Mouse (Mus musculus) CH12.LX (cell line): ENCODE measurements at regions not wholly inside any gene's neighbourhood (a gene's known extent, or its start where the extent isn't known, plus 50 kb on each side); places are given as distances from the start of the nearest gene placed in this dataset.

Experiments
- DNase-seq: peaks from one replicate; pipeline ENCODE4 v3.0.0-alpha.2; 2013; ENCODE audit errors: extremely low read depth
- H3K27ac ChIP-seq: 2 replicates; pipeline ENCODE4 v1.5.1; 2012; ENCODE audit warnings: low read depth, mild to moderate bottlenecking, control low read depth, moderate library complexity; ENCODE audit not compliant: insufficient read depth
- H3K27me3 ChIP-seq: replicated peaks from 2 replicates; pipeline ENCODE3; 2012; ENCODE audit warnings: inconsistent platforms
- H3K36me3 ChIP-seq, 2 experiments: replicated peaks in 1 of 2; 2 replicates each; pipeline versions ENCODE3 to v1.6.1; 2012; ENCODE audit warnings: inconsistent platforms in 1 of 2, low read length in 1 of 2, mild to moderate bottlenecking in 1 of 2, mixed read lengths in 1 of 2, moderate library complexity in 1 of 2; ENCODE audit not compliant: control insufficient read depth in 1 of 2, insufficient read depth in 1 of 2
- H3K4me1 ChIP-seq, 2 experiments: 2 replicates each; pipeline ENCODE4 v1.6.1; 2012; ENCODE audit warnings: inconsistent platforms in 1 of 2, moderate library complexity in 1 of 2; ENCODE audit not compliant: insufficient read depth in 2 of 2, control insufficient read depth in 1 of 2
- H3K4me2 ChIP-seq: 2 replicates; pipeline ENCODE4 v1.6.1; 2012; ENCODE audit warnings: low read depth, mild to moderate bottlenecking, control low read depth; ENCODE audit not compliant: poor library complexity, insufficient read depth, severe bottlenecking
- H3K4me3 ChIP-seq, 3 experiments: fragments of 150-350 bp in 1 of 3; sonication (generic) in 1 of 3; replicated peaks in 1 of 3; 2 replicates each; pipeline versions ENCODE3 to v1.5.1; 2011 to 2012; ENCODE audit warnings: low read depth in 2 of 3, low read length in 2 of 3, mild to moderate bottlenecking in 2 of 3, moderate library complexity in 2 of 3, control low read depth in 1 of 3, improper control_type of control experiment in 1 of 3, inconsistent platforms in 1 of 3, mixed read lengths in 1 of 3; ENCODE audit not compliant: poor library complexity in 1 of 3
- H3K79me2 ChIP-seq: replicated peaks from 2 replicates; pipeline ENCODE4 v1.6.1; 2012; ENCODE audit warnings: mild to moderate bottlenecking, moderate library complexity; ENCODE audit not compliant: control insufficient read depth, poor library complexity, insufficient read depth, severe bottlenecking; ENCODE audit errors: extremely low read depth
- H3K9ac ChIP-seq: 2 replicates; pipeline ENCODE4 v1.6.1; 2012; ENCODE audit warnings: low read depth, mild to moderate bottlenecking, control low read depth, moderate library complexity; ENCODE audit not compliant: insufficient read depth
- H3K9me3 ChIP-seq: replicated peaks from 2 replicates; pipeline ENCODE3; 2012; ENCODE audit warnings: low read length, inconsistent platforms, mixed read lengths
- BHLHE40 ChIP-seq: IDR thresholded peaks from 2 replicates; pipeline ENCODE4 v1.6.1; 2011; ENCODE audit warnings: mild to moderate bottlenecking, low read depth, low read length, improper control_type of control experiment
- CHD2 ChIP-seq: IDR thresholded peaks from 2 replicates; pipeline ENCODE4 v1.6.1; 2011; ENCODE audit warnings: low read length, improper control_type of control experiment
- CTCF ChIP-seq, 2 experiments: IDR thresholded peaks in 1 of 2; conservative IDR thresholded peaks in 1 of 2; 2 replicates each; pipeline ENCODE4 v1.5.1; 2011 to 2012; ENCODE audit warnings: low read depth in 2 of 2, low read length in 2 of 2, improper control_type of control experiment in 1 of 2, inconsistent platforms in 1 of 2, mild to moderate bottlenecking in 1 of 2, moderate library complexity in 1 of 2
- EP300 ChIP-seq: IDR thresholded peaks from 2 replicates; pipeline ENCODE4 v1.6.1; 2011; ENCODE audit warnings: low read length, improper control_type of control experiment
- ETS1 ChIP-seq: conservative IDR thresholded peaks from 2 replicates; pipeline ENCODE4 v1.6.1; 2012; ENCODE audit warnings: low read depth, mild to moderate bottlenecking, inconsistent platforms, low read length, improper control_type of control experiment, moderate library complexity
- IRF4 ChIP-seq: IDR thresholded peaks from 2 replicates; pipeline ENCODE4 v1.6.1; 2014; ENCODE audit warnings: low read depth, mild to moderate bottlenecking, inconsistent platforms, low read length, improper control_type of control experiment
- JUN ChIP-seq: IDR thresholded peaks from 2 replicates; pipeline ENCODE4 v1.6.1; 2011; ENCODE audit warnings: low read depth, mild to moderate bottlenecking, low read length, improper control_type of control experiment, moderate library complexity; ENCODE audit not compliant: insufficient read depth
- JUND ChIP-seq: conservative IDR thresholded peaks from 2 replicates; pipeline ENCODE4 v1.6.1; 2011; ENCODE audit warnings: low read depth, low read length, improper control_type of control experiment
- KAT2A ChIP-seq: IDR thresholded peaks from 2 replicates; pipeline ENCODE4 v1.6.1; 2012; ENCODE audit warnings: low read length, improper control_type of control experiment, inconsistent platforms; ENCODE audit not compliant: insufficient replicate concordance
- MAX ChIP-seq: IDR thresholded peaks from 2 replicates; pipeline ENCODE4 v1.6.1; 2011; ENCODE audit warnings: low read length, improper control_type of control experiment
- MXI1 ChIP-seq: IDR thresholded peaks from 2 replicates; pipeline ENCODE4 v1.6.1; 2011; ENCODE audit warnings: mild to moderate bottlenecking, low read depth, low read length, improper control_type of control experiment
- MYC ChIP-seq: IDR thresholded peaks from 2 replicates; pipeline ENCODE4 v1.6.1; 2011; ENCODE audit warnings: low read depth, mild to moderate bottlenecking, improper control_type of control experiment, low read length
- NELFE ChIP-seq: IDR thresholded peaks from 2 replicates; pipeline ENCODE4 v1.6.1; 2011; ENCODE audit warnings: low read depth, low read length, improper control_type of control experiment
- PAX5 ChIP-seq: IDR thresholded peaks from 2 replicates; pipeline ENCODE4 v1.6.1; 2012; ENCODE audit warnings: low read length, inconsistent platforms, mixed read lengths
- POLR2A ChIP-seq: IDR thresholded peaks from 2 replicates; pipeline ENCODE4 v1.6.1; 2011; ENCODE audit warnings: low read depth, mild to moderate bottlenecking, improper control_type of control experiment, low read length
- RAD21 ChIP-seq: IDR thresholded peaks from 2 replicates; pipeline ENCODE4 v1.6.1; 2011; ENCODE audit warnings: low read depth, mild to moderate bottlenecking, low read length, improper control_type of control experiment, moderate library complexity
- RCOR1 ChIP-seq: conservative IDR thresholded peaks from 2 replicates; pipeline ENCODE4 v1.6.1; 2012; ENCODE audit warnings: low read depth, mild to moderate bottlenecking, inconsistent platforms, low read length, improper control_type of control experiment
- SIN3A ChIP-seq: IDR thresholded peaks from 2 replicates; pipeline ENCODE4 v1.6.1; 2012; ENCODE audit warnings: low read length, improper control_type of control experiment, inconsistent platforms
- SMC3 ChIP-seq: IDR thresholded peaks from 2 replicates; pipeline ENCODE4 v1.6.1; 2011; ENCODE audit warnings: low read depth, low read length, improper control_type of control experiment
- TBP ChIP-seq: conservative IDR thresholded peaks from 2 replicates; pipeline ENCODE4 v1.6.1; 2011; ENCODE audit warnings: low read depth, low read length, improper control_type of control experiment
- TCF12 ChIP-seq: IDR thresholded peaks from 2 replicates; pipeline ENCODE4 v1.6.1; 2014; ENCODE audit warnings: low read depth, mild to moderate bottlenecking, inconsistent platforms, low read length, improper control_type of control experiment
- UBTF ChIP-seq: IDR thresholded peaks from 2 replicates; pipeline ENCODE4 v1.6.1; 2012; ENCODE audit warnings: low read depth, mild to moderate bottlenecking, inconsistent platforms, low read length, improper control_type of control experiment, moderate library complexity
- USF1 ChIP-seq: IDR thresholded peaks from 2 replicates; pipeline ENCODE4 v1.6.1; 2014; ENCODE audit warnings: low read depth, mild to moderate bottlenecking, inconsistent platforms, low read length, improper control_type of control experiment
- USF2 ChIP-seq: conservative IDR thresholded peaks from 2 replicates; pipeline ENCODE4 v1.6.1; 2011; ENCODE audit warnings: low read depth, low read length, improper control_type of control experiment
- ZC3H11A ChIP-seq: IDR thresholded peaks from 2 replicates; pipeline ENCODE4 v1.6.1; 2012; ENCODE audit warnings: low read depth, mild to moderate bottlenecking, inconsistent platforms, low read length, improper control_type of control experiment
- ZMIZ1 ChIP-seq: IDR thresholded peaks from 2 replicates; pipeline ENCODE4 v1.6.1; 2012; ENCODE audit warnings: low read depth, mild to moderate bottlenecking, inconsistent platforms, low read length, improper control_type of control experiment
- ZNF384 ChIP-seq: IDR thresholded peaks from 2 replicates; pipeline ENCODE4 v1.6.1; 2012; ENCODE audit warnings: low read depth, low read length, improper control_type of control experiment, inconsistent platforms
- dilution Hi-C: fragments of 300-500 bp; cut with MboI; formaldehyde crosslinking; loops from 2 replicates; pipeline ENCODE4 v1.14.3; 2020; ENCODE audit warnings: low sequenced_read_pairs; ENCODE audit not compliant: extremely low pct_unique_long_range_greater_than_20kb, extremely low pct_ligation_motif_present
- in situ Hi-C: fragments of 300-500 bp; cut with MboI; formaldehyde crosslinking; loops from 3 replicates; pipeline ENCODE4 v1.14.3; 2019; ENCODE audit warnings: low sequenced_read_pairs, low pct_ligation_motif_present, low pct_unique_long_range_greater_than_20kb, mixed read lengths

DNA sequence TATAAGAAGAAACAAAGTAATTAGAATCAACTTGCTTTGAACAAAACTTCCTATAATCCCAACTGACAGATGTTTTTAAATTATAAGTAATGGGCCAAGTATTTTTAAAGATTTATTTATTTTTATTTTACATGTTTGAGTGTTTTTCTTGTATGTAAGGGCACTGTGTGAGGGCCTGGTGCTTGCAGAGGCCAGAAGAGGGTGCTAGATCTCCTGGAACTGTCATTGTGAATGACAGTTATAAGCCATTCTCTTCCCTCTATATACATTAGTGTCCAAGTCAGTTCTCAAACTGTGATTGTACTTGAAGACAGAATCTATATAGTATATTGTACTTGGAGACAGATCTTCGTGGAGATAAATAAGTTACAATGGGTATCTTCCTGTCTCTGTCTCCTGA is 149.1 kb upstream of the Palmd start:
- dilution Hi-C loops, result no loop called here
- in situ Hi-C loops, result loop anchor here (10.0 kb wide), 2 partner anchors 317 to 377 kb away; no protein-coding TSS in a partner anchor

DNA sequence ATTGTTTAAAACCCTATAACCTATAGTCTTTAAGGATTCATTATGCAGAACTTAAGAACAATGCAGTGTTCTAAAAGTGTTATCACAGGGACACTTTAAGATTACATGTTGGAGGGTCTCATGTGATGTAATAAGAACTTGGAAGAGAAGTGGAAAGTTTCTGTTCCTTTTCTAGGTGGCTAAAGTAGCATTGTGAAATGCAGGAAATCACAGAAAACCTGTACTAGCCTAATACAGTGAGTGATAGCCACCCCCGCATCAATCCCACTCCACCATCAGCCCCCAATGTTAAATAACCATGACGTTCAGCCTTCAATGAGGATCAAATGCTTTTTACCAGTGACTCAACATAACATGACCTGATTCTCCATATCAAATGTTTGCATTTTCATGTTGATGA is 147.4 kb upstream of the Palmd start:
- dilution Hi-C loops, result no loop called here

More for the DNA sequence above, 149.1 kb upstream of the Palmd start:
- Histone ChIP-seq H3K79me2 (no peaks in the 10 kb centered on the region), H3K27me3 (no peaks in the 10 kb centered on the region)
- no peak for DNase-seq
- TF ChIP-seq CTCF (conservative IDR thresholded peaks at IDR 0.05 in 1 of 2, IDR thresholded peaks at IDR 0.05 in 1 of 2; ENCODE audit: low read depth in 2 of 2, low read length in 2 of 2) (peak in 1 of 2 experiments; percentile 73; a peak in 2 of 4 replicates), SMC3 (peak; percentile 69), PAX5 (no peak), ZC3H11A (0 out of 2 replicates have a peak, but pooled peaks have one; percentile 15), SIN3A (no peak), TCF12 (no peak), JUND (no peak), RCOR1 (no peak), TBP (no peak), BHLHE40 (no peak), MXI1 (no peak), USF2 (no peak), EP300 (no peak), NELFE (no peak), RAD21 (peak; percentile 67), UBTF (no peak), CHD2 (no peak), MAX (no peak), IRF4 (no peak)
- TF ChIP-seq, all 38 proteins: peak for 4
- Histone ChIP-seq H3K4me3 (no peak overlapping the region), H3K36me3 (no peaks in the 10 kb centered on the region), H3K4me1 (peaks cover 0 to 3% of the 10 kb centered on the region in 2 experiments; a peak in 1 of 4 replicates), H3K4me2 (no peak overlapping the region), H3K27ac (no peak overlapping the region), H3K9me3 (peaks cover 3% of the 10 kb centered on the region), H3K9ac (no peak overlapping the region)

More for the DNA sequence above, 147.4 kb upstream of the Palmd start:
- Histone ChIP-seq H3K27ac (no peak overlapping the region), H3K27me3 (no peaks in the 10 kb centered on the region), H3K4me3 (no peak overlapping the region), H3K9me3 (no peaks in the 10 kb centered on the region), H3K4me1 (peaks cover 0 to 3% of the 10 kb centered on the region in 2 experiments; a peak in 1 of 4 replicates), H3K79me2 (no peaks in the 10 kb centered on the region), H3K4me2 (no peak overlapping the region), H3K36me3 (no peaks in the 10 kb centered on the region), H3K9ac (no peak overlapping the region)
- TF ChIP-seq SIN3A (no peak), ZMIZ1 (no peak), KAT2A (no peak), ZC3H11A (no peak), POLR2A (no peak), MYC (no peak), USF1 (no peak), ZNF384 (no peak), RCOR1 (no peak), JUN (no peak), ETS1 (no peak), UBTF (no peak), EP300 (no peak)
- DNase-seq, result no peak
- in situ Hi-C loops, result loop anchor here (10.0 kb wide), 2 partner anchors 319 to 379 kb away; no protein-coding TSS in a partner anchor
